Mouse (Mus musculus): Measurements from ENCODE around the gene Fuz.

Fuz gene

DNA sequence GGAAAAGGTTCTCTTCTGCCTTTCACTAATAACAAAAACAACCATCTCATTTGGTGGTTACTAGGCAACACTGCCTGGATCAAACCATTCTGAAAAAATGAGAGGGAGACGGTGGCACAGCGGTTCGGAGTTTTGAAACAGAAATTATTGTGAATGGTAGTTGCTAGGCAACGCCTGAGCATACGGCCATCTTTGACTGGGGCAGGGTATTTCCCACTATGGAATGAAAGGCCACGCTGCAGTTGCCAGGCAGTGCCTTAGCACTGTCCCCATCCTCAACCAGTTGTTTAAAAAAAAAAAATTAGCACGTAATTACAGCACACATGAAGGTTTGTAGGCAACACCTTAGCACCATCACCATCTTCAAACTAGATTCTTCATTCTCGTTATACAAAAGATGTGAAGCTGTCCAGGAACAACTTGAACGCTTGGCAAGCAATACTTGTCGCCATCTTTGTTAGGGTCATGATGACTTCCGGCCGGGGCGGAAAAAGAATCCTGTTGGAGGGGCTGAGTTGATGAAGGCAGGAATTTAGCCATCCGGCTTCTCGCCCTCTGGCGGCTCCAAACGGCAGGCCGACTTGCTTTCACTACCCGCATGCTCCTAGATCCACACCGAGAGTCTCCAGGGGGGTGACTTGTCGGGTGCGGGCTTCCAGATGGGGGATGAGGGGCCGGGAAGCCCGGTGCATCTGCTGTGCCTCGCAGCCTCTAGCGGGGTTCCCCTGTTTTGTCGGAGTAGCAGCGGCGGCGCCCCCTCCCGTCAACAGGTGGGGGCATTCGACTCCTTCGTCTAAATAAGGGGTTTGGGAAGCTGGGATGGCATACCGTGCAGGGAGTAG, at the start of gene Fuz:
TSS of gene Fuz (plus strand) at position 487 of the 842 bp plus-strand sequence.
- DNase-seq (ENCODE audit: inconsistent ontology term) = peak; percentile 95

DNA sequence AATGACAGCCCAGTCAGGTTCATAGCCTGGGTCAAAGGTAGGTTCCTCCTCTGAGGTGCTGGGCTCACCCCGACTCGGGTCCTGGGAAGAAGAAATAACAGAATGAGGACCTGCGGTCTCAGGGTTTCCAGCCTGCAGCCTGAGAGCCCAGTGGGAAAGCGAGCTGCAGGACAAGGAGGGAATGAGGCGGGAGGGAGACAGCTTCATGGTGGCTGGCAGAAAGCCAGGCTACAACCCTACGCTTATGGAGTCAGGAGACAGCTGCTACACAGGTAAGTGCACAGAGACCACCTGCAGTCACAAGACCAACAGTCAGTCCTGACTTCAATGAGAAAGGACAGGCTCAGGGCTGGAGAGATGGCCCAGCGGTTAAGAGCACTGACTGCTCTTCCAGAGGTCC, 49.1 kb upstream of the Fuz start:
- no peak for DNase-seq (ENCODE audit: inconsistent ontology term)

DNA sequence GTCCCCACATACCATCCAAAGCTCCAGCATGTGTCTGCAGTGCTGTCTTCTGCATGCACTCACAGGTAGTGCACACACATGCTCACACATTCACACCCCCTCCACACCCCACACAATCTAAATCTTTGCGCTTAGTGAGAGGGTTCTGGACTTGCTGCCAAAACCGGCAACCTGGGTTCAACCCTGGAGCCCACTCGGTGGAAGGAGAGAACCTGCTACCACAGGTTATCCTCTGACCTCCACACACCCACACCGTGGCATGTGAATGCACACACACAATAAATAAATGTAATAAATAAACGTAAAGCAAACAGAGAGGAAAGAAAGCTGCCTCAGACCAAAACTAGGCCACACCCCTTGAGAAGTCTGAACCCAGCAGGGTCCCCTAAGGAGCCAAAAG, 48.1 kb upstream of the Fuz start:
- no peak for DNase-seq (ENCODE audit: inconsistent ontology term)

DNA sequence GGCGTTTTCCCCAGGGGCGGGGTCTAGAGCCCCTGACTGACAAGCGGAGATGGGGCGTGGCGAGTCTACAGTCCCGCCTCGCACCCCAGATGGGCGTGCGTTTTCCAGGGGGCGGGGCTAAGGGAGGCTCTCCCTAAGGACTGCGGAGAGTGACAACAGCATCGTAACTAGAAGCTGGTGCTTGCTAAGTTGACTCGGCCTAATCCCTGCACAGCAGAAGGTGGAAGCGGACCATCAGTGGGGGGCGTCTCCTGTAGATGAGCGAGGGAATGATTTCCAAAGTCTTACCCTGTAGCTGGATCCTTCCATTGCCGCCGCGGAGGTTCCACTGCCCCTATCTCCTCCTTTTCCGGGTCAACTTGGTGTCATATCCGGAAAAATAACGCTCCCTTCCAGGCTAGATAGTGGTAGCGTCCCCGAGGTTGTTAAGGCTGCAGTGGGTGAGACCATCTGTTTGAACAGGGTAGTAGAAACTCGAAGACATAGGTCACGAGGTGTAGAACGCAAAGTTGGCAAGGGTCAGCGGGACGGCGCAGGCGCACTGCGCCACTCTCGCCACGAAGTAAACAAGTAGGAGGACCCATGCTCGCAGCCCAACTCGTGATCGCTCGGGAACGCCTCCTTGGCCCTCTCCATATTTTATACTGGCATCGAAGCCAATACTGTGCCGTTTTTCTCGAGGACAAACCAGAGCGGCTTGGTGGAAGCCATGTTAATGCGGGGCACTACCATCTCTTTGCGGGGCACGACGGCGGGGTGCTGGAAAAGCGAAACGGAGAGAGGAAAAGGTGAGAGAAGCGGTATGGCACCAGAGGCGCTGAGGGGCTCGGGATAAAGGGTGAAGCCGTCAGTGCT, 47.1 kb upstream of the Fuz start, which contains the start of the genes Akt1s1 and Tbc1d17:
TSS of gene Akt1s1 (plus strand) at position 431 of the 855 bp plus-strand sequence.
TSS of gene Tbc1d17 (minus strand) at position 519 of the 855 bp plus-strand sequence.
- DNase-seq (ENCODE audit: inconsistent ontology term) = peak; percentile 100

DNA sequence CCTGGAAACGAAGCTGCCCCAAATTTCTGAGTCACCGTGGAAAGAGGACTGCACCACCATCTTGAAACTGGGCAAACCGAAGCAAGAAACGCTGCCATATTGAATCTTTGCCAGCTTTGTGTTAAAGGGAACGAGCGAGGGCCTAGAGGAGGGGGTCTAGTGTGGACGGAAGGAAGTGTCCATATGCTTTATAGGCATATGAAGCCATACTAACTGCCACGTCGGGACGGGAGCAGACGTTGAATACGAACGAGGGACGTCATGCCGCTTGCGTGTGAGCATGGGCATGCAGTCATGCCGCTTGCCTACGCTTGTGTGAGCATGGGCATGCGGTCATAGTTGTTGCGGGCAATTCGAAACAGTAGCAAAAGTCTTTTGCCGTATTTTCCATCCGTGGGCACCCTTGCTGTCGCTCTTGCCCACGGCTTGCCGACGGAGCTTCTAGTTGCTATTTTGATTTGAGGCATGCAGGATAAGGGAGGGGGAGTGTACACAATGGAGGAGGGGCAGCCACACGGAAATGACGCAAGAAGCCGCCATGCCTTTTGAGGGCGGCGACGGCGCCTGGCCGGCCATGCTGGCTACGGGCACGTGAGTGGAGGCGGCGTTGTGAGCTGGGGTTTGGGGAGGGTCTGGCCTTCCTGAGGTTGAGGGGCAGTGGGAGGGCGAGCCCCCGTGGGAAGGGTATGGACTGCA, 46.3 kb upstream of the Fuz start:
- DNase-seq (ENCODE audit: inconsistent ontology term) = peak; percentile 94

DNA sequence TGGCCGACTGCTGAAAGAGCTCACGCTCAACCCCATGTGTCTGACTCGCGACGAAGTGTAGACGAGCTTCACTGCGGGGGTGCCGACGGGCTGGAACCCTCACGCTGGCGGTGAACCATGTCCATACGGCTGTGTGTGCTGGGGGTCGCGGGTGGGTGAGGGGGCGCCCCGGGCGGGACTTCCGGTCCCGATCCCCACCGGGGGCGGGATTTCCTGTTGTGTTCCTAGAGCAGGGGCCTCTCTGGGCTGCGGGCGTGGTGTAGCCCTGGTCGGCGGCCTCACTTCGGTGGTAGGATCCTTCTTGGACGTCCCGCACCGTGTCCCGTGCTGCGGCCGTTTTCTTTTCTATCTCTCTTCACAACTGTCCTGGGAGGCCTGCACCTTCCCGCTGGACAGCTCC, 45.7 kb upstream of the Fuz start:
- DNase-seq (ENCODE audit: inconsistent ontology term) = peak; percentile 87

DNA sequence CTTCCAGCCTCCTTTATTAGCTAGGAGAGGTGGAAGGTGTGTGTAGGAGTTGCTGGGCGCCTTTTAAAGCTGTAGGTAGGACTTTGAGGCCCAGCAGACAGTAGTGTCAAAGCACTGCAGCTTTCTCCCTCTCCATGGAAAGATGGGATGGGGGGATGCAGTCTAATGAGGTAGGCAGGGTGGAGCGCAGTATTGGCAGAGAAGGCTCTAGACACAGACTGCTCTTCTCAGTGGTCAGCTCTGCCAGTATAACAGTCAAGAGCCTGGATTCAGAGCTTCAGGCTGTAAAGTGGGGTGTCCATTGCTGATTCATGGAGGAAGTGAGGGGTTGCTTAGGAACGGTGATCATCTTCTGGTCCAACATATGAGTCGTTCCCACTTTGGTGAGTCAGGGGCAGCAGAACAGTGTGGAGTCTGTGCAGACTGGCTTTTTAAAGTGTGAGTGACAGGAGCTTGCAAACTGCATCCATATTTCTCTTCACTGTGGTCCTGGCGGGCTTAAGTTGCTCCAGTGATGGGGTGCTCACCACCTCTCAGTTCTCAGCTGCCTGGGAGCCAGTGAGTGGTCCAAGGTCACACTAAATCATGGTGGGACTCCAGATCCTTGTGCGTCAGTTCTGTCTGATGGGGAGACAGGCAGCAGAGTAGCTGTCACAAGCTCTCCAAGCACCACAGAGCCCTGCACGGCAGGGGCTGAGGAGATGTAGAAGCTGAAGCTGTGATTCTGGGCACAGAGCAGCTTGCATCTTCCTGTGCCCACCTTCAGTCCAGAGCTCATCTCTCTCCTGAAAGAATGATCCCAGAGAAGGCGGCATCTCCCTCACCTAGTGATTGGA, 44.9 kb upstream of the Fuz start:
- DNase-seq (ENCODE audit: inconsistent ontology term) = peak; percentile 42

DNA sequence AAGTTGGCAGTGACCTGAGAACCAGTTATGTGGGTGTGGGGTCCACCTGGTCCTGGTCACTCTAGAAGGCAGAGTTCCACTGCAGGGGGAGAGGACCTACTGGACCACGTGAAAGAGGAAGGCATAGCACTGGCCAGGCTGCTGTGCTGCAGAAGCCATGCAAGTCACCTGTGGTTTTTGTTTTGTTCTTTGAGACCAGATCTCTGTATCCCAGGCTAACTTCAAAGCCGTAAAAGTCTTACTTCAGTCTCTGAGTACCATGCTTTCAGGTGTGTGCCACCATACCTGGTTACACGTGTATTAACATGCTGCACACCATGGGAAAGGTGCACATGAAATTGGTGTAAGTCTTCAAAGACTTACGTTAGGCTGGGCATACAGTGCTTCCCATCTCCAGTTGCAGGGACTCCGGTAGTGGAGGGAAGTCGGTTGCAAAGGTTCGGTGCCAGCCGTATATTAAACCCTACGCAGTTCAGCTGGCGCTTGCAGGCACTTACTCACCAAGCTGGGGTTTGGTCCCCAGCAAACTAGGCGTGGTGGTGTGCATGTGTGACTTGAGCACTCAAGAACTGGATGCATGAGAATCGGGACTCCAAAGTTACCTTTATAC, 44.1 kb upstream of the Fuz start:
- no peak for DNase-seq (ENCODE audit: inconsistent ontology term)

DNA sequence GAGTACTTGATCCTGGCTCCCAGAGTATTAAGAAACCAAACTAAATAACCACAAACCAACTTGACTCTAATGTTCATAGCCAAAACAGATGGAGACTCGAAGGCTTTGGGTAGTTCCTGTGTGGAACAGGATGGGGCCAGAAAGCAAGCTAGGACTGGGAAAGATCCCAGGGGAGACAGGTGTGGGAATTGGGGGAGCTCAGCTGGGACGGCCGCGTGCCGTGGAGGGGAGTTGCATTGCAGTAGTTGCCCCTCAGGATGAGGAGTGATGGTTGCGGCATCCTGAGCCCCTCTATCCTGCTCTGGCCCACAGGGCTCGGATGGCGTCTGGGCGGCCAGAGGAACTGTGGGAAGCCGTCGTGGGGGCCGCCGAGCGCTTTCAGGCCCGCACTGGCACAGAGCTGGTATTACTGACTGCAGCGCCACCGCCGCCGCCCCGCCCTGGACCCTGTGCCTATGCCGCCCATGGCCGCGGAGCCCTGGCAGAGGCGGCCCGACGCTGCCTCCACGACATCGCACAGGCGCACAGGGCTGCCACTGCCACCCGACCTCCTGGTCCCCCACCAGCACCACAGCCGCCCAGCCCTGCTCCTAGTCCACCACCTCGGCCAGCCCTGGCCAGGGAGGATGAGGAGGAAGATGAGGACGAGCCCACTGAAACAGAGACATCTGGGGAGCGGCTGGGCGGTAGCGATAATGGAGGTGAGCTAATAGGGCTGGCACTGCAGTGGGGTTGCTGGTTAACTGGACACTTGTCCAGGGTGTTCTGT, 43.4 kb upstream of the Fuz start:
- no peak for DNase-seq (ENCODE audit: inconsistent ontology term)

DNA sequence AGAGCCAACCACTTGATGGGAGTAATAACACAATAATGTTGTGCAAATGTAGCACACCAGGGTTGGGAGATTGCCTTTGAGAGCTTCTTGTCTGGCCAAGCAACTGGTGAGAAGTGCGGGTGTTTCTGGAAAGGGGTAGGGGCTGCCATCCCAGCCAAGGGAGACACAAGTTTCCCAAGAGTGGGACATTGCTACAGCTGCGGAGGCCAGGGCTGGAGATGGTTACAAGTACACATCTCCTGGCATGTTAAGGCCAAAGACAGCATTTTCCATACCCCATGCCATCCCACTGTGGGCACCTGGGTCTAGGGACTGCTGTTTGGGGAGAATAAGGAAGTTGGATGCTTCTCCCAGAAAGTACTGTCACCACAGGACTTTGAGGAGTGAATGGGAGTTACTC, 42.8 kb upstream of the Fuz start:
- DNase-seq (ENCODE audit: inconsistent ontology term) = no peak

DNA sequence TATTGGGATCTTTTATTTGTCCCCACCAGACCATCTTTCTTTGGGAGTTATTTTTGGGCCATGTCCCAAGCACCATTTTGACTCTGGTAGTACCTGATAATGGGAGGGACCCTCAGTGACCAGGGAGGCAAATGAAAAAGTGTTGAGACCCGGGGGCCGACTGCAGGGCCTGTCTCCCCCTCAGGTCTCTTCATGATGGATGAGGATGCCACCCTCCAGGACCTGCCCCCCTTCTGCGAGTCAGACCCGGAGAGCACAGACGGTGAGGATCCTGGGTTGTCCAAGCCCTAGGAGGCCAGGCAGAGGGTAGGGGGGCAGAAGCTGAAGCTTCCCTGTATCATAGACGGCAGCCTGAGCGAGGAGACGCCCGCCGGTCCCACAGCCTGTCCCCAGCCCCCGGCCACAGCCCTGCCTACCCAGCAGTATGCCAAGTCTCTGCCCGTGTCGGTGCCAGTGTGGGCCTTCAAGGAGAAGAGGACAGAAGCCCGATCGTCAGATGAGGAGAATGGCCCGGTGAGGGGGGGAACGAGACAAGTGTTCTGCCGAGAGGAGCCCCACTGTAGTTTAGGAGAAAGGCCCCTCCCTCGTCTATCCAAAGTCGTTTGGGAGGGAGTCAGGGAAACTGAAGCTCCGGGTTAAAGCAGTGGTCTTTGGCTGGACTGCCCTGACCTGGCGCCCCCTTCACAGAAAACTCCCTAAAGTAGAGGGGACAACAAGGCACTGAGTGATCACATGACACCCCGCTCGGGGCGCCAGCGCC, 42.1 kb upstream of the Fuz start:
- peak; percentile 21 for DNase-seq (ENCODE audit: inconsistent ontology term)

DNA sequence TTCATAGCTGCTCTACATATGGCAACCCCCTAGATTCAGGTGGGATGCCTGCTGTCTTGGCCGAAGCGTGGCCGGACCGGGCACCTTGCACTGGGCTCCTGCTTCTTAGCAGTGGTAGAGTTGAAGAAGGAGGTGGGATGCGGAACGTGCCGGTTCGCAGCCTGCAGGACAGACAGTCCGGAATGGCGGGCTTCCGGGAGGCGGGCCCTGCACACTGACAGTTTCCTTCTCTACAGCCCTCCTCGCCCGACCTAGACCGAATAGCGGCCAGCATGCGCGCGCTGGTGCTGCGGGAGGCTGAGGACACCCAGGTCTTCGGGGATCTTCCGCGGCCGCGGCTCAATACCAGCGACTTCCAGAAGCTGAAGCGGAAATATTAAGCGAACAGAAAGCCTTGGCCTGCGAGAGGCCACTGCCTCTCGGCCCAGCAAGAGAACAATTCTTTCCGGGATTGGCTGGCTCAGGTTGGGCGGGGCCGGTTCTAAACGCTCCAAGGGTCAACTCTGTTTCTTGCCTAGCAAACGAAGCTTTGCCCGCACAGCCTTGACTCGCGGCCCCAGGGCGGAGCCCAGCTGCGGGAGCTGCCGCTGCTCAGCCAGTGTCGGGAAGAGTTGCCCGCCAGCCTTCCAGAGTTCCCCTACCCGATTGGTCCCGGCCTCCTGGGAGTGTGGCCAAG, 41.4 kb upstream of the Fuz start:
- peak; percentile 91 for DNase-seq (ENCODE audit: inconsistent ontology term)

DNA sequence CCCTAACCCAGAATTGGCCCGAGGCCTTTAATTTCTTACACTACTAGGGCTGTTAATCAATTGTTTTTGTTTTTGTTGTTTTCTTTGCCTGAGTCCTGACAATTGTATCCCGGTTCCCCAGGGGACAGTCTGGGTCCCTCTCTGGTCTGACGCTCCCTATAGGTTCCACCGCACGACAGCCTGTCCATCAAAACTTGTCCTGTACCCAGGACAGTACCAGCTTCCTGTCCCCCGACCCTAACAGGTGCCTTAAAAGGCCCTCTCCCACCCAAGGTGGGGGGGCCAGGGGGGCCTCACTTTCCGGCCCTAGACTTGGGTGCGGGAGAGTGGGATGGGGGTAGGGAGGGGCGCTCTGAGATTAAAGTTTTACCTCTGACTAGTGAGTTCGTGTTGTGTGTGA, 40.8 kb upstream of the Fuz start:
- no peak for DNase-seq (ENCODE audit: inconsistent ontology term)

DNA sequence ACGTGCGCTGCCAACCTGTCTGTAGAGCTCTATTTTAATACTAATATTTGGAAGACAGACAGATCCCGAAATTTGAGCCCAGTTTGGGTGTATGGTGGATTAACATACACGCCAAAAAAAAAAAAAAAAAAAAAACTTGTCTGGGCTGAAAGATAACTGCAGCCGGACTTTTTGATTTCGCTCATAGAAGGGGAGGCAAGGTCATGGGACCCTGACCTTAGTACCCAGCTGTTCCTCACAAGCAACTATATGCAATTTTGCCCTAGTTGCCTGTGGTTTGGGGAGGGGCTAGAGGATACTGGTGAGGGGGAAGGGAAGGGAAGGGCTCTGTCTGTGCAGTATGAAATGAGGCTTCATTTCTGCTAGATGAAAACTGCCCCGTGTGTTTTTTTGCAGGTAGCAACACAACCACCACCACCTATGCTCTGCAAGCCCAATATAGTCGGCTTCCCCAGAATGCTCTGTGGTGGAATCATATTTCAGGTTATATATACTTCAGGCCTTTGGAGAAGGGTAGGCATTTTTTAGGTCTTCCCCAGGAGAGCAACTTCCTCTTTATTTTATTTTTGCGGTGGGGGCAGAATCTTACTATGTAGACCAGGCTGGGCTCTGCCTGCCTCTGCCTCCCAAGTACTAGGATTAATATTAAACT, 39.5 kb upstream of the Fuz start:
- no peak for DNase-seq (ENCODE audit: inconsistent ontology term)

DNA sequence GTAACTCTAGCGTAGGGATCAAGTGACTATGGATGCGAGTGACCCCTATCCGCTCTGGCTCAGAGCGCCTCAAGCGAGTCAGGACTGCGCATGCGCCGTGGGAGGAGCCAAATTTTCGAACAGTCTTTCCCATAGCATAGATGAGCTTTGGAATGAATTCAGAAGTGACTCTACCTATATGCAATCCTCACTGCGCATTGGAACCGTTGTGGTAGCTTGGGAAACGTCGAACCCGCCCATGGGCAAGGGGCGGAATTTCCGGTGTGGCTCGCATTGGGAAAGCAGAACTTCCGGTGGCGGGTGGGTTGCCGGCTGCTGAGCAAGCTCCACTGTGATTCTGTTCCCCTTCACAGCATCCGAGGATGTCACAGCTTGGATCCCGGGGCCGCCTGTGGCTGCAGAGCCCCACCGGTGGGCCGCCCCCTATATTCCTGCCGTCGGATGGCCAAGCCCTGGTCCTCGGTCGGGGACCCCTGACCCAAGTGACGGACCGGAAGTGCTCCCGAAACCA, 38.8 kb upstream of the Fuz start, which contains the start of gene Pnkp:
TSS of gene Pnkp (plus strand) at position 98 of the 511 bp plus-strand sequence.
- peak; percentile 90 for DNase-seq (ENCODE audit: inconsistent ontology term)

DNA sequence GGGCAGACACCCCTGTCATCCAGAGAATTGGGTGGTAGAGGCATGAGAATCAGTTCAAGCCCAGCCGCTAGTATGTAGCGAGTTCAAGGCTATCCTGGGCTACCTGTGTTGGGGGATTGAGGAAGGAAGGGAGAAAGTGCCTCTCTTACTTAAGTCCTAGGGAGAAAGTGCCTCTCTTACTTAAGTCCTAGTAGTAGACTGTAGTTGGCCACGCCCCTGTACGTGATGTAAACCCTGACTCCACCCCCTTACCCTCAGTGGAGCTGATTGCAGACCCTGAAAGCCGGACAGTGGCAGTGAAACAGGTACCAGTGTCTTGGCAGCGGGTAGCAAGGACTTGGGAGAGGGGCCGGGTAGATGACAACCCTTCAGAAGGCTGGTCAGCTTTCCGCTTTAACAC, 38.0 kb upstream of the Fuz start:
- DNase-seq (ENCODE audit: inconsistent ontology term) = no peak

DNA sequence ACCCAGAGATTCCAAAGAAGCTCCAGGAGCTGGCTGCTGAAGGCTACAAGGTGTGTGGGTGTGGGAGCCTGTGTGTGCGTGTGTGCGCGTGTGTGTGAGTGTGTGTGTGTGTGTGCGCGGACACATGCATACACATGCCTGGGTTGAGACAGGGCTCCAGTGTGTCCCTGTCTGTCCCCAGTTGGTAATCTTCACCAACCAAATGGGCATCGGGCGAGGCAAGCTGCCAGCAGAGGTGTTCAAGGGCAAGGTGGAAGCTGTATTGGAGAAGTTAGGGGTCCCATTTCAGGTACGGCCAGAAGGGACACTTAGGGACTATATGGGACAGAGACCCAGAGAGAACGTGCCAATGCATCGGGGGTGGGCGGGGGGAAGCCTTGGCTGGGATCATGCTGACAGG, 36.0 kb upstream of the Fuz start:
- no peak for DNase-seq (ENCODE audit: inconsistent ontology term)

Data from Muller cell, postnatal 12 days (primary cell).